Mouse (Mus musculus): Measurements from ENCODE around the gene Rp2.
"Not testable (repeated sequence)": the region's sequence is repeated elsewhere in the genome, so short reads cannot be mapped to it uniquely, and the experiment has no call there.

Rp2 gene

DNA sequence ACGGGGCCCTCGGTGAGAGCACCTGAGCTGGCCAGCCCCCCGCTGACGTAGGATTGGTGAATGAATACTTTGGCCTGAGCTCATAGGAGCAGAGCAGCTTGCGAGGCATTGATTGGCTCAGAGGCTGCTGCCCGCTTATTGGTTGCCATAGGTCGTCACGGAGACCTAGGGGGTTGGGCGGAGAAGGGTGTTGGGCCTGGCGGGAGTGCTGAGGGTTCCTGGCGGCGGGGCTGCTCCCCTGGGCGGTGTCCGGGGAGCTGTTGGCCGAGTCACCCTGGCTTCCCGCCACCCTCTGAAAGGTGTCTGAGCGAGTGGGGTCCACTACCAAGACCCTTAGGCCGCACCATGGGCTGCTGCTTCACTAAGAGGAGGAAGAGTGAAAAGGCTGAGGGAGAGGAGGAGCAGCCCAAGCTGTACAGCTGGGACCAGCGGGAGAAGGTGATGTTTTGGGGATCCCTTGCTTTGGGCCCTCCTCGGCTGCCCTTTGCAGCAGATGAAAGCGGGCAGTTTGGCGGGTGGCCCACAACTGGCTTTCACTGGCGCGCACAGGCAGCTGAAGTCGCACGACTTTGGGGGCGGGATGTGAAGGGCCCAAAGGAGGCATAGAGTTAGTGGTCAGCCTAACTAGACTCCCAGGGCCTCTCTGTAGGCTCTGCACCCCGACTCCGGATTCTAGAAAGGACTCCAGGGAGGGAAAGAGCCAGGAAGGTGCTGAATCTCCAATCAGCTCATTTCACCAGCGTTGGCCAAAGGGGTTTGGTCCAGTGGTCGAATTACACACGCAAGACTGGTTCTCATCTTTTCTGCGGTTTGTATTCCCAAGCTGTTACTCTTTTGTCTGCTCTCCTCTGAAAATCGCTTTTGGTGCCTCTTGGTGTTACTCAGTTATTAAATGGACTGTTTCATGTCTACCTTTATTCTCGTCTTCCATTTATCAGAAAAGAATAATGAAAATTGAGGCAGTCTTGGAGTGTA lies at the start of gene Rp2:
Gene Rp2 (plus strand): TSS at position 91 of the 975 bp plus-strand sequence.
- DNase-seq (ENCODE audit: low read depth in 1 of 2, low spot score in 2 of 2), result peak; percentile 22 to 54

DNA sequence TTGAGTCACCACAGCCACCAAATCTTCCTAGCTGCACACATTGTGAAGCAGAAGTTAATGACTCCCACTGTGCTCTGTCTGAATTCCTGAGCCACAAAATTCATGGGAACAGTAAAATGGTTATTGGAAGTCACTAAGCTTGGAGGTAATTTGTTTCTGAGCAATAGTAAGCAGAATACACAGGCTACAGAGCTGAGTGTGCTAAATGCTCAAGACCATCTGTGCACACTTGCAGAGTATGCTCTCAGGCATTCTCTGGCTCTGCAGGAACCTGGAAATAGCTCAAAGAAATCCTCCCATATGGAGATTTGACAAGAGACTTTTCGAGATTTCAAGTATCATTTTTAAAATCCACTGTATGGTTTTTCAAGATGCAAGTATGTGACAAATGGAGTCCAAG lies 31.5 kb upstream of the Rp2 start:
- DNase-seq (ENCODE audit: low read depth in 1 of 2, low spot score in 2 of 2), result no peak

DNA sequence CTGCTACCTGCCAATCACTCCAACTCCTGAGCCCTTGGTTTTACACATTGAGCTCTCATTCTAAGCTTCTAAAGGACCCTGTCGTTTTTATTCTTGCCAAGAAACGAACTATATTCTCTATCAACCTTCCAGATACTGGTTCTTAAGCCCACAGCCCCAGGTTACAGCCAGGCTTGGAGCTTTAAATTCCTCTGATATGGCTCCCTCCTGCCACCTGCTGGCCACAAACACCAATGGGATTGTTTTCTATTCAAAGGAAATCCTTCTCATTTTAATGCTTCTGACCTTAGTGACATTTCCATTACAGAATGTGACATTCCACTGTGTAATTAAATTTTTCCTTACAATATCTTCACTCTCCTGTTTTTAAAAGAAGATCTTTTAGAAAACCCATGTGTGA lies 28.6 kb upstream of the Rp2 start:
- DNase-seq (ENCODE audit: low read depth in 1 of 2, low spot score in 2 of 2), result no peak

GRCm38 (mm10) chrX:20344980-20345379 lies 19.3 kb upstream of the Rp2 start:
- no peak for DNase-seq (ENCODE audit: low read depth in 1 of 2, low spot score in 2 of 2)

- no peak for DNase-seq (ENCODE audit: low read depth in 1 of 2, low spot score in 2 of 2)
Observed at GRCm38 (mm10) chrX:20346355-20346754, 17.9 kb upstream of the Rp2 start.

DNA sequence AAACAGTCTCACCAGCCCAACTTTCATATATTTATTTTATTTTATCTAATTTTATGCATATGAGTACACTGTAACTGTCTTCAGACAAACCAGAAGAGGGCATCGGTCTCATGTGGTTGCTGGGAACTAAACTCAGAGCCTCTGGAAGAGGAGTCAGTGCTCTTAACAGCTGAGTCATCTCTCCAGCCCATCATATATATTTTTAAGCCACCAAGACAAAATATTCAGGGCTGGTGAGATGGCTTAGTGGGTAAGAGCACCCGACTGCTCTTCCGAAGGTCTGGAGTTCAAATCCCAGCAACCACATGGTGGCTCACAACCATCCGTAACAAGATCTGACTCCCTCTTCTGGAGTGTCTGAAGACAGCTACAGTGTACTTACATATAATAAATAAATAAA lies 14.0 kb upstream of the Rp2 start:
- not testable (repeated sequence) for DNase-seq (ENCODE audit: low read depth in 1 of 2, low spot score in 2 of 2)

GRCm38 (mm10) chrX:20355283-20355682 lies 9.0 kb upstream of the Rp2 start:
- DNase-seq (ENCODE audit: low read depth in 1 of 2, low spot score in 2 of 2), result peak in 1 of 2 experiments; percentile 5

GRCm38 (mm10) chrX:20356309-20356708 lies 8.0 kb upstream of the Rp2 start:
- DNase-seq (ENCODE audit: low read depth in 1 of 2, low spot score in 2 of 2), result no peak

GRCm38 (mm10) chrX:20366036-20366435 lies 1.8 kb downstream of the Rp2 start:
- DNase-seq (ENCODE audit: low read depth in 1 of 2, low spot score in 2 of 2), result no peak

GRCm38 (mm10) chrX:20379347-20380014 lies 15.2 kb downstream of the Rp2 start:
- DNase-seq (ENCODE audit: low read depth in 1 of 2, low spot score in 2 of 2), result no peak

- no peak for DNase-seq (ENCODE audit: low read depth in 1 of 2, low spot score in 2 of 2)
Observed at GRCm38 (mm10) chrX:20382260-20382659, 18.0 kb downstream of the Rp2 start.

- DNase-seq (ENCODE audit: low read depth in 1 of 2, low spot score in 2 of 2), result no peak
Observed at GRCm38 (mm10) chrX:20387006-20387405, 22.7 kb downstream of the Rp2 start.

DNA sequence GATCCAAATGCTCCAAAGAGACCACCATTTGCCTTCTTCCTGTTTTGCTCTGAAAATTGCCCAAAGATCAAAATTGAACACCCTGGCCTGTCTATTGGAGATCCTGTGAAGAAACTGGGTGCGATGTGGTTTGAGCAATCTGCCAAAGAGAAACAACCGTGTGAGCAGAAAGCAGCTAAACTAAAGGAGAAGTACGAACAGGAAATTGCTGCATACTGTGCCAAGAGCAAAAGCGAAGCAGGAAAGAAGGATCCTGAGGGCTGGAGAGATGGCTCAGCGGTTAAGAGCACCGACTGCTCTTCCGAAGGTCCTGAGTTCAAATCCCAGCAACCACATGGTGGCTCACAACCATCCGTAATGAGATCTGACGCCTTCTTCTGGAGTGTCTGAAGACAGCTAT lies 27.7 kb downstream of the Rp2 start:
- peak; percentile 11 to 21 for DNase-seq (ENCODE audit: low read depth in 1 of 2, low spot score in 2 of 2)

DNA sequence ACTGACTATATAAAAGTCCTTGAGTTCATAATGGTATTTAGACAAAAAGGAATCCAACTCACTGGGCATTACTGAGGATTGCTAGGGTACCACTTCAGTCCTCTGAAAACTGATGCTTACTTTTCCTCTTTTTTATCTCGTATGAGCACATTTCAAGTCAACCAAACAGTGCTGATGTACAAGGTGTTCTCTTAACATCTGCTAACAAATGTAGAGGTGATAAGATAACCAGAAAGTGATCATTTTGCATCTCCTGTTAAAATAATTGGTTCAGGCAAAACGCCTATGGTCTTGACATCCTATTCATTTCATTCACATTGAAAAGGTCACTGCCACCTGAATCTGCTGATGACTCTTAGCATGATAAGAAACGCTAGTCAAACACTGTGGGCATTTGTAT lies 28.7 kb downstream of the Rp2 start:
- no peak for DNase-seq (ENCODE audit: low read depth in 1 of 2, low spot score in 2 of 2)

GRCm38 (mm10) chrX:20404068-20404467 lies 39.8 kb downstream of the Rp2 start:
- DNase-seq (ENCODE audit: low read depth in 1 of 2, low spot score in 2 of 2), result no peak

- DNase-seq (ENCODE audit: low read depth in 1 of 2, low spot score in 2 of 2), result no peak
Observed at GRCm38 (mm10) chrX:20406909-20407308, 42.6 kb downstream of the Rp2 start.

GRCm38 (mm10) chrX:20407676-20408075 lies 43.4 kb downstream of the Rp2 start:
- no peak for DNase-seq (ENCODE audit: low read depth in 1 of 2, low spot score in 2 of 2)

GRCm38 (mm10) chrX:20411382-20411781 lies 47.1 kb downstream of the Rp2 start:
- DNase-seq (ENCODE audit: low read depth in 1 of 2, low spot score in 2 of 2), result no peak

DNA sequence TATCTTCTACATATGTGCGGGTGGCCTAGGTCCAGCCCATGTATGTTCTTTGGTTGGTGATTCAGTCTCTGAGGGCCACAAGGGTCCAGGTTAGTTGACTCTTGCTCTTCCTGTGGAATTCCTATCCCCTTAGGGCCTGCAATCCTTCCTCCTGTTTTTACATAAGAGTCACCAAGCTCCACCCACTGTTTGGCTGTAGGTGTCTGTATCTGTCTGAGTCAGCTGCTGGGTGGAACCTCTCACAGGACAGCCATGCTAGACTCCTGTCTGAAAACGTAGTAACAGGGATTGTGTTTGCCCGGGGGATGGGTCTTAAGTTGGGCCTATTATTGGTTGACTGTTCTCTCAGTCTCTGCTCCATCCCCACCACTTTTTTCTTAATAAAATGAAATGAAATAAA lies 47.9 kb downstream of the Rp2 start:
- no peak for DNase-seq (ENCODE audit: low read depth in 1 of 2, low spot score in 2 of 2)

DNA sequence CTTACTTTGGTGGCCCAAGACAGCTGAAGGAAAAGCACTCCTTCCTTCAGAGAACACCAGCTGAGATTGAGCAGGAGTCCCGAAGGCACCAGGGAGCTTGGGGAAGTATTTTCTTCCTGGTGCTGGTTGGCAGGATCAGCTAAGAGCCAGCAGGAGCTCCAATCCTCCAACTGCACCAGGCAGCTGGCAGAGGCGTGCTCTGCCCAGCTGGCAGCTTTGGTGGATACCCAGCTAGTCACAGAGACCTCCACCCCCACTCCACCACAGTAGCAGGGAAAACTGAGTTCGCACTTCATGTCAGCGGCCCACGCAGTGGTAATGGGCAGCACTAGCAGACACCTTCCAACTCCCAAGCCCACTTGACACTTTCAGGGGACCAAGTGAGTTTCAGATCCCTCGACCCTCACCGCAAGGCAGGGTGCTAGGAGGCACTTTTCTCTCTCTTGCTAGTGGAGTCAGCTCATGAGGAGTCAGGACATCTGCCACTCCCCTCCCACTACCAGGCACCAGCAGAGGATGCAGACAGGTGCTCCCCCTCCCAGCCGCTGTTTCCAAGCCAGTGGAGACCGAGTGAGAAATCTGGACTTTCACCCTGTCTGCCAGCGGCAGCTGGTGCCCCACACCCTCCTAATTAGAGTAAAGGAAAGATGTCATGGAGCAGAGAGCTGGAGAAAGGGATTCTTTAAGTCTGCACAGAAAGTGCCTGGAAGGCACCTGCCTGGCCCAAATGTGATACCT lies 50.8 kb downstream of the Rp2 start:
- no peak for DNase-seq (ENCODE audit: low read depth in 1 of 2, low spot score in 2 of 2)

DNA sequence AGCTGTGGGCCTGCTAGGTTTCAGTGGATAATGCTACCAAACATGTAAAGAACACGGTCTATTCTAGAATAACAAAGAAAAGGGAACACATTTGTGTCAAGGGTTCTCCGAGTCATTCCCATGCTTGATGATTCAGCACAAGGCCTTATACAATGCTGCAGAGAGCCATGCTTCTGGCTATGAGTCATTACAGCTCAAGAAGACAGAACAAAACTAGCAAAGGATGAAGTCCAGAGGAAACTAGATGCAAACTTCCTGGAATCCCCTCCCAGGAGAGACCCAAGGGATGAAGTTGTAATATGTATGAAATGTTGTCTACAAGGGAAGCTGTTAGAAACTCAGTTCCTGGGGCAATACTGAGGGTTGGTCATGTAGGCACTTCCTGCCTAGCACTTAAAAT lies 54.2 kb downstream of the Rp2 start:
- no peak for DNase-seq (ENCODE audit: low read depth in 1 of 2, low spot score in 2 of 2)

DNA sequence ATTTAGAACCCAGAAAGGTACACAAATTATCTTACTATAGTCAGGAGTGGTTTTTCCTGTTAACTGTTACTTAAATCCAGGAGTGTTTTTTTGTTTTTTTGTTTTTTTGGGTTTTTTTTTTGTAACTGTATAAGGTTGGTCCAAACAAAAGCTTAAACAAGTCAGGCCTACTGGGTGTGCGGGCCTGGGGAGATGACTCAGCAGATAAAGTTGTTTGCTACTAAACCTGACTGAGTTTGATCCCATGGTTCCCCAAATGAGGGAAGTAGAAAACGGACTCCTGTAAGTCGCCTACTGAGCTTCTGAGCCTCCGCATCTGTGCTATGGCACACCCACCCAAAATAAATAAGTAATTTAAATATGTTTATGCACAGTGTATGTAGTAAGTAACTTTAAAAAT lies 55.3 kb downstream of the Rp2 start:
- DNase-seq (ENCODE audit: low read depth in 1 of 2, low spot score in 2 of 2), result no peak
